Mouse (Mus musculus) heart, postnatal 36 days (tissue): ENCODE data around the gene Epn1. TPM values are rescaled to one million over a fixed set of nuclear protein-coding genes. Genes with fewer than 3 reads are reported as not detected.
A peak's percentile ranks its signal among the peaks of the same experiment; 100 is the strongest.
"Not testable (repeated sequence)": the region's sequence is repeated elsewhere in the genome, so short reads cannot be mapped to it uniquely, and the experiment has no call there.

ENCODE experiments used
- DNase-seq, 2 experiments: peaks; one replicate each; pipeline ENCODE4 v3.0.0; 2021 to 2022
- intact Hi-C: fragments of 180-260 bp; cut with DNase I; formaldehyde crosslinking; loops from one replicate; pipeline ENCODE4 v1.15.1; 2025
- total RNA-seq, 2 experiments: library from RNA; stranded (reverse); gene quantifications; 2 replicates each; pipeline ENCODE4 v1.2.3; 2021

Gene Epn1
- total RNA-seq, 2 experiments from 2014 or later = 176 to 184 TPM

- intact Hi-C loops = loop anchor here (10.0 kb wide), 2 partner anchors 192 to 262 kb away; partner anchors contain the start of gene Rpl28
- no peak for DNase-seq
Observed at GRCm38 (mm10) chr7:5056651-5057263, 23.3 kb upstream of the Epn1 start.

DNA sequence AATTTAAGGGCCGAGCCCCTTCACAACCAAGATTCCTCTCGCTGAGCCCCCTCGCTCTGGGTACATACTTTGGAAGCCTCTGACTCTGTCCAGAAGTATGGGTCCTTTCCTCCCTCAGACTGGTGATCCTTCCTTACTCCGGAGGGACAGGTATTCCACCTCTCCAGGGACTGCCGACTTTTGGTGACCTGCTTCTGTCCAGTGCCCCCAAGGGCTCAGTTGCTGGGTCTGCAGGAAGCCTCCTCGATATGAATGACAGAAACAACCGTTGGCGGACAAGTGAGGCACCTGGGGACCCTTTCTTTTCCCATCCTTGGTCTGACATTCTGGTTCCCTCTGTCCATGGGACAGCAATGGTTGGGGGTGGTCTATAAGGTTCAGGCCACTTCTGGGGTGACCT is 22.7 kb upstream of the Epn1 start:
- intact Hi-C loops = loop anchor here (10.0 kb wide), 2 partner anchors 193 to 263 kb away; partner anchors contain the start of gene Rpl28
- no peak for DNase-seq

DNA sequence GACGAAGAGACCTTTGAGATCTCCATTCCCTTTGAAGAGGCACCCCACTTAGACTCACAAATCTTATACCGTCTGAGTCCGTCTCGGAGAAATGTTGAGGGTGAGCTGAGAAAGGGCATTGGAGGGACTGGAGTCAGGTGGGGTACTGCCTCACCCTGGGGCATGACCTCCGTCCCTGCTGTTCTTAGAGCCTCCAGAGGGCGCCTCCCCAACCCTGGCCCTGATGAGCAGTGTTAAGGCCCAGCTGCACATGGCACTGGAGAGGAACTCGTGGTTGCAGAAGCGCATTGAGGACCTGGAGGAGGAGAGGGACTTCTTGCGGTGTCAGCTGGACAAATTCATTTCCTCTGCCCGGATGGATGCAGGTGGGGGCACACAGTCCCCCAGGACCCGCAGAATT is 22.2 kb upstream of the Epn1 start:
- intact Hi-C loops = loop anchor here (10.0 kb wide), 2 partner anchors 193 to 263 kb away; partner anchors contain the start of gene Rpl28
- DNase-seq = no peak

DNA sequence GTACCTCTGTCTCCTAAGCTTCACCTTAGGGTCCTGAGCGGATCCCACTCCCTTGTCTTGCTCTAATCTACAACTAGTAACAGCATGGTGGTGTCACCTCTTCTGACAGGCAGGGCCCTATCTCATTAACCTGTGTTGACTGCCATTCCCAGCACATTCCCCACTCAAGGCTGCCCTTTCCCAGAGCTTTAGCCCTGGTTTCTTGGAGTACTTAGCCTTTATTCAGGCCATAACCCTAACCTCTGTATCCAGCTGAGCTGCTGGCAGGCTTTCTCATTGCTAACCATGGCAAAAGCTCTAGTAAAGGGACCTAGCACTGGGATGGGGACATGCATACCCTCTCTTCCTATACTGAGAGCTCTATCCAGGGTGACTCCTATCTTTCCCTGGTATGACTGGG is 21.4 kb upstream of the Epn1 start:
- intact Hi-C loops = loop anchor here (10.0 kb wide), 2 partner anchors 194 to 264 kb away; partner anchors contain the start of gene Rpl28
- no peak for DNase-seq

DNA sequence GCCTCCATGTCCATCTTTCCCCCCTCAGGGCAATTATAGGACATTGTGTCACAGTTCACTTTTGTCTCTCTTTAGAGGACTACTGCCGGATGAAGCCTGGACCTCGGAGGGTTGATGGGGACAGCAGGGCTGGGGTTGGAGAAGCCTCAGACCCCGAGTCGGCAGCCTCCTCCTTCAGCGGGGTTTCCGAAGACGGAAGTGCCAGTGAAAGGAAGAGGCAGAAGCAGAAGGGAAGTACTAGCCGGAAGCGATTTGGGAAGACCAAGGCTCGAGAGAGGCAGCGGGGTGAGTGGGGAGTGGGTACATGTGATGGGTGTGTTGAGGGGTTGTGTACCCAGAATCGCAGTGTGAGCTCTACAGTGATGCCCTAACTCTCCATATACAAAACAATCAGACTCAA is 20.6 kb upstream of the Epn1 start:
- intact Hi-C loops = loop anchor here (10.0 kb wide), 2 partner anchors 195 to 265 kb away; partner anchors contain the start of gene Rpl28
- DNase-seq = no peak

- DNase-seq = peak; percentile 70 to 72
- intact Hi-C loops = loop anchor here (2.0 to 10.0 kb wide), 3 partner anchors 43 to 565 kb away; partner anchors contain the start of gene Rasl2-9
Observed at GRCm38 (mm10) chr7:5060239-5060731, 19.8 kb upstream of the Epn1 start.

DNA sequence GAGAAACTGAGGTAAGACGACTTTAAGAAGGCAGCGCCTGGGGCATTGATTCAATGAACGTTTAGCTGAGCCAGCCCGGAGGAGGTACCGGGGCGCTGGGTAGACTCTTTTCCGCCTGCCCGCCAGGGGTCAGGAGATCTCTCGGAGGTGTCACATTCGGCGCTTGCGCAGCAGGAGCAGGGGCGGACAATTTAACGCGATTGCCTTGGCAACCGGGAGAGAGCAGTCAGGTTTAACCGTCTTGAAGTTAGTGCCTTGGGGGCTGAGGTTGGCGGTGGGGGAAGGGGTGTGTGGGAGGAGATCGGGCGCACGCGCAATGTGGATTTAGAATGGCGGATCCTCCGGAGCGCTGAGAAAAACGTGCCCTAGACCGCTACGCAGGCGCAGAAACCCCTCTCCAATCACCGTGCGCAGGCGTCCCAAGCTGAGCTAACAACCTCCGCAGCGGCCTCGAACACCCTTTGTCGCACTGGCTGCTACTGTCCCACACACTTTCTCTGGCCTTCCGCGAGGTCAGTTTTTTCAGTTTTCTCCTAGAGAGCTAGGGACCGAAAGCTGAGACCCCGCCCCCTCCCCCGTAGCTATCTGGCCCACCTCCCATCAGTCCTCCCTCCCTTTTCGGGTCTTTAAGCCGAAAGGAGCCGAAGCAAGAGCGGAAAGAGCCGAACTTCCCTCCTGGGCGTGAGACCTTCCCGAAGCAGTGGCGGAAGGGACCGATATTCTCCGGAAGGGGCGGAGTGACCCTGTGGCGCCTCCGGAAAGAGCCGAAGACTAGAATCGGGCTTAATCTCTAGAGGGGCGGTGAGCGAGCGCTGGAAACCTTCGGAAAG is 18.9 kb upstream of the Epn1 start:
- peak; percentile 98 to 99 for DNase-seq
- intact Hi-C loops = loop anchor here (2.0 to 10.0 kb wide), 3 partner anchors 44 to 566 kb away; partner anchors contain the start of gene Rasl2-9

GRCm38 (mm10) chr7:5061774-5062359 is 18.2 kb upstream of the Epn1 start, which contains the start of gene U2af2:
Gene U2af2, plus strand, starts transcription at chr7:5062143.
- peak; percentile 93 to 95 for DNase-seq
- intact Hi-C loops = loop anchor here (2.0 to 10.0 kb wide), 3 partner anchors 45 to 567 kb away; partner anchors contain the start of gene Rasl2-9

DNA sequence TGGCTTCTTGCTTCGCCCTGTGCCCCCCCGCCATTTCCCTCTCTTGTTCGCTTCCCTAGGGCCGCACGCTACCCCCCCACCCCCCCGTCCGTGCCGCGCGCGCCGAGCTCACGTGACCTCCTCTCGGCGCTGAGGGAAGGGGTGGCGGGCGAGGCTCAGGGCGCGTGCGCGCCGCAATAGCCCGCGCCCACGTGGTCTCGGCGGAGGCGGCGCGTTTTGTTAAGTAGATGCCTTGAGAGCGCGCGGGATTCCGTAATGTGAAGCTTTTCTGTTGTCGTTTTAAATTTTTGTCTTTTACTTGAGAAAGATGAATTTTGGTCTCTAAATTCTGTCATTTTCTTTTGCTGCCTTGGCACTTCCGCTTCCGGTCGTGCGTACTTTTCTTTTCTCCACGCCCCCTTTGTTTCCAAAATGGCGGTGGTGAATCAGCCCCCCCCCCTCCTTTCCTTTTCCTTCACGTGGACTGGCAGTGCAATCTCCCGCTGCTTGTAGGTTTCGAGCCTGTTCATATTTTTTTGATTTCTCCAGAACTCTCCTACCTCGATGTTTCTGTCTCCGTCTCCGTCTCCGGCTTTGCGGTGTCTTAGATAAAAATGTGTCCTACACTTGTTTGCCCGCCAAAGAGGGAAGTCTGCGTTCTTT is 17.6 kb upstream of the Epn1 start:
- no peak for DNase-seq
- intact Hi-C loops = loop anchor here (1.0 to 10.0 kb wide), 3 partner anchors 15 to 568 kb away; partner anchors contain the start of gene Rasl2-9

DNA sequence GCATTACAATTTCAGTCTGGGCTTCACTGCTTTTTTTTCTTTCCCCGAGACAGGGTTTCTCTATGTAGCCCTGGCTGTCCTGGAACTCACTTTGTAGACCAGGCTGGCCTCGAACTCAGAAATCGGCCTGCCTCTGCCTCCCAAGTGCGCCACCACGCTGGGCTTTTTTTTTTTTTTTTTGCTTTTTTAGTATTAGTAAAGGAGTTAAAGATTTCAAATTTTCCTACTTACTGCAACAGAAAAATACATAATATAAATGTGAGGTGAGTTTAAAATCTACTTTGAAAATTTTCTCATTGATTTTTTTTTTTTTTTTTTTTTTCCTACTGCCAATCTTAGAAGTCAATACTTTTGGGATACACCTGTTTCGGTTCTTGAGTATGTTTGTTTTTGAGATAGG is 15.1 kb upstream of the Epn1 start:
- intact Hi-C loops = loop anchor here (5.0 to 10.0 kb wide), 2 partner anchors 62 to 570 kb away; partner anchors contain the start of gene Rasl2-9
- DNase-seq = no peak

DNA sequence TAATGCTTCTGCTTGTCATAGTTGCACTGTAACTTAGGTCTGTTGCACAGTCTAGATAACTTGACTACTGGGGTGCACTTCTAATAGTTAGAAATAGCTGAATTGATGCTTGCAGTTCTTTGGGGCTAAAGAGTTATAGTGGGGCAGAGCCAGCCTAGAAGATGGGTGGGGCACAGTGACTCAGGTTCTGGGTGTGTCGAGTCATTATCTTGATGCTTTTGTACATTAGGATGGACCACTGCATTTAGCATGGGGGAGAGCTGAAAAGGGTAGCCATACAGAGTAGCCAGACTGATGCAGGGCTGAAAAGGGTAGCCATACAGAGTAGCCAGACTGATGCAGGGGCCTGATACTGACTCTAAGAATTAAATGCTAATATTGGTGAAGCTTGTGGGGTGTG is 6.4 kb upstream of the Epn1 start:
- intact Hi-C loops = no loop called here
- no peak for DNase-seq

DNA sequence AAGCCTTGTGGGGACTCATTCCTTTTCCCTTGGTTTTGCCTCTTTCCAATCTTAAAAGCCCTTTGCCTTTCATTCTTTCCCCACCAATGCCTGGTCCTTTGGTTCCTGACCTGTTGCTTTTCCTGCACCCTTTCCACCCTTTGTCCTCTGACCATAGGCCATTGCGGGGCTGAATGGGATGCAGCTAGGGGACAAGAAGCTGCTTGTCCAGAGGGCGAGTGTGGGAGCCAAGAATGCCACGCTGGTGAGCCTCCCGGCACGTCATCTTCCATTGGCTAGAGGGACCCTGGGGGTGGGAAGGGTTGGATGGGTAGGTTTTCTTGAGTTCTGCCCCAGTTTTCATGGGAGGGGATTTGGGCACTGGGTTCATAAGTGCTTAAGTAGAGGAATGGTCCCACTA is 5.1 kb upstream of the Epn1 start:
- intact Hi-C loops = no loop called here
- no peak for DNase-seq

GRCm38 (mm10) chr7:5076931-5077330 is 3.1 kb upstream of the Epn1 start:
- intact Hi-C loops = loop anchor here (1.0 kb wide), 1 partner anchor 14 kb away; no protein-coding TSS in a partner anchor
- DNase-seq = no peak

DNA sequence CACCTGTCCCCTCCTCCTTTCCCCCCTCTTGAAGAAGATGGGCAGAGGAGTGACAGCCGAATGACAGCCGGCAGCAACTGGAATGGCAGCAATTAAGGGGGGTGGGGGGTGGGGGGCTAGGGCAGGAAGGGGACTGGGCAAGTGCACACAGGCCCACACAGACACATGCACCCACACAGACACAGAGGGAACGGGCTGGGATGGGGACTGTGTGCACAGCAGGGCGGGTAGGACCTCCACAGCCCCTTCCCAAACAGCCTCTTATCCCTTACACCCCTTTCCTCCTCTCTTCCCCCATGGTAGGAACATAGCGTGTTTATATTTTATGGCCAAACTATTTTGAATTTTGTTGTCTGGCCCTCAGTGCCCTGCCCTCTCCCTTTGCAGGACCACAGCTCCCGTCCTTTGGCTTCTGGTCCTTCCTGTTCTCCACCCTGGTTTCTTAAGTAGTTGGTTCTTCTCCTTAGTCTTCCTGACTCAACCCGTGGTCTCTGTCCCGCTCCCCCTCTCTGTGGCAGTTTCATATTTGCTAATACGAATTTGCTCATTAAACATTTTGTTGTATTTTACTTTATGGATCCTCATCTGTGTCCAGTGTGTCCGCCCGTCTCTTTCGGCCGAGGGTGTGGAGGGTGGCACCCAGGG is 548 bp upstream of the Epn1 start:
- not testable (repeated sequence) for DNase-seq
- intact Hi-C loops = loop anchor here (5.0 kb wide), 1 partner anchor 48 kb away; the partner anchor contains the start of gene Rasl2-9

- DNase-seq = no peak
- intact Hi-C loops = loop anchor here (5.0 kb wide), 1 partner anchor 46 kb away; the partner anchor contains the start of gene Rasl2-9
Observed at GRCm38 (mm10) chr7:5080815-5081214, 780 bp downstream of the Epn1 start.

GRCm38 (mm10) chr7:5081241-5081640 is 1.2 kb downstream of the Epn1 start:
- no peak for DNase-seq
- intact Hi-C loops = loop anchor here (5.0 kb wide), 1 partner anchor 46 kb away; the partner anchor contains the start of gene Rasl2-9

DNA sequence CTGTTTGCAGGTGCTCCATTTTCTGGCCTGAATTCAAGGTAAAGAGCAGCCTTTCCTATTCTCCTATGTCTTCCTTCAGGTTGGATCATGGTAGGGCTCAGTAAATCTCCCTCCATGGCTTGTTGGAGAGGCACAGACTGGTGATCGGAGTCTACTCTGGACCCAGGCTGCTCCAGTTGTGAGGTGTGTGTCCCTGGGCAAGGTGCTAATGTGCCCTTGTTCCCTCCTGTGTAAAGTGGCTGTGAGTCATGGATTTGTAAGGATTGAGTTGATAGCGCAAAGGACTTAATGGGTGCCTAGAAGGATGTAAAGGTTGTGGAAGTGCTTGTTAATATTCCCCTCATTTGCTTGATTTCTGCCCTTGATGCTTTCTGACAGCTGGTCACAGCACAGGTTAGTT is 1.9 kb downstream of the Epn1 start:
- no peak for DNase-seq
- intact Hi-C loops = loop anchor here (5.0 kb wide), 1 partner anchor 45 kb away; the partner anchor contains the start of gene Rasl2-9

DNA sequence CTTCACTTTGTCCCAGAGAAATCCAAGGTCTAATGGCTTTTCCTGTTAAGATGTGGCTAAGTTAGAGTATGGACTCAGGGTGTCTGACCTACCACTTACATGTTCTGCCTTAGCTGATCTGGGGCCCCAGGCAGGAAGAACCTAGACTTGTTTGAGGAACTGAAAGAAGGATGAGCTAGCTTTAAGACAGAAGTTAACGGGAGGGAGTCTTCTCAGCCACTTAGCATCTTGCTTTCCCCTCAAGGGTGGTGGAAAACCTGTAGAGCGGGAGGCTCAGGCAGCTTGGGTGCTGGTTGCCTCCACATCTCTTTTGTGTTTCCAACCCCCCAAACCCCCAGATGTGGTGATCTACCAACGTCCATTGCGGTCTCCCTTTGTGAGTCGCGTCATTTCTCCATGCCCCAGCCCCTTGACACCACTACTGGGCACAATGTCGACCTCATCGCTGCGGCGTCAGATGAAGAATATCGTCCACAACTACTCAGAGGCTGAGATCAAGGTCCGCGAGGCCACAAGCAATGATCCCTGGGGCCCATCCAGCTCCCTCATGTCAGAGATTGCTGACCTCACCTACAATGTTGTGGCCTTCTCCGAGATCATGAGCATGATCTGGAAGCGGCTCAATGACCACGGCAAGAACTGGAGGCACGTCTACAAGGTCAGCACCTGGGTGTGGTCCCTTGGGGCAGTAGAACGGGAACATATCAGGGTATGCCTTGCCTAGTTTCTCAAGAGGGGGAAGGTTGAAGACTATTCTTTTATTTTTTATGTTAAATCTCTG is 3.5 kb downstream of the Epn1 start:
- no peak for DNase-seq
- intact Hi-C loops = loop anchor here (5.0 kb wide), 1 partner anchor 44 kb away; the partner anchor contains the start of gene Rasl2-9
